In the genomic region with DNA sequence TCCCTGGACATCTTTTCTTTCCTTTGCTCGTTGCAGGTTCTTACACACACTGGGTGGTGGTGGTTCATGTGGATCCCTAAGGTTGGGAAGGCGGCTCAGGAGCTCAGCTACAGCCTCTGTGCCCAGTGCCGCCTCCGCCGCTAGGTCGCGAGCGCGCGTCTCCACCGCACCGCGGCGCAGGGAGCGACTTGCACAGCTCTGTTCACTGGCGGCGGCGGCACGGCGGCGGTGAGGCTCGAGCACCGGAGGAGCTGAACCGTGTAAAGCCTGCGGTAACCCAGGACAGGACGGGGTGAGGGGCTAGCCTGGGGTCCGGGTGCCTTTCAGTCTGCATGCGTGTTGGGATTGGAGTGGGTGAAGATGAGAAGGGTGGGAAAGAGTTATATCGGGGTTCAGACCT, we compare ENCODE assay signal across 8 mouse cellular contexts. TPM values are rescaled to one million over a fixed set of nuclear protein-coding genes. Genes with fewer than 3 reads are reported as not detected.
A peak's percentile ranks its signal among the peaks of the same experiment; 100 is the strongest.
DNase-seq lines count a peak whose midpoint lies in the region; ATAC-seq lines count a peak whose summit lies in the region.

A gene (plus strand): TSS at position 201 of the 400 bp plus-strand sequence.

- no peak within 1 kb of the TSS for H3K27ac ChIP-seq in heart, embryonic 11.5 days (ENCODE audit: low read depth, low read length)
- H3K27ac ChIP-seq in kidney, embryonic 14.5 days (ENCODE audit: low read depth, low read length) = no peak within 1 kb of the TSS
- H3K27ac ChIP-seq in limb, embryonic 12.5 days = no peak within 1 kb of the TSS
- H3K27ac ChIP-seq in midbrain, embryonic 16.5 days (ENCODE audit: low read length) = no peak within 1 kb of the TSS

- peaks cover 9% of the 10 kb centered on the region; the same call in 1 of the 2 replicates for H3K4me1 ChIP-seq in heart, embryonic 11.5 days (ENCODE audit: control insufficient read depth, insufficient read depth, low read length)
- peaks cover 2% of the 10 kb centered on the region; the same call in 1 of the 2 replicates for H3K4me1 ChIP-seq in kidney, embryonic 14.5 days (ENCODE audit: control insufficient read depth, insufficient read depth, low read length)
- H3K4me1 ChIP-seq in limb, embryonic 12.5 days (replicated peaks) = peaks cover 12% of the 10 kb centered on the region
- H3K4me1 ChIP-seq in midbrain, embryonic 16.5 days (ENCODE audit: control insufficient read depth, insufficient read depth, low read length) = peaks cover 7% of the 10 kb centered on the region; the same call in 1 of the 2 replicates

- H3K27me3 ChIP-seq in heart, embryonic 11.5 days (ENCODE audit: control insufficient read depth, insufficient read depth, low read length) = peaks cover 35% of the 10 kb centered on the region
- H3K27me3 ChIP-seq in kidney, embryonic 14.5 days (ENCODE audit: control insufficient read depth, insufficient read depth, low read length) = peaks cover 28% of the 10 kb centered on the region; the same call in 1 of the 2 replicates
- peaks cover 40% of the 10 kb centered on the region for H3K27me3 ChIP-seq in limb, embryonic 12.5 days
- H3K27me3 ChIP-seq in midbrain, embryonic 16.5 days (ENCODE audit: control insufficient read depth, insufficient read depth, low read depth, low read length) = peaks cover 15% of the 10 kb centered on the region; the same call in 1 of the 2 replicates

- under 1% methylated on average over 29 of the region's 29 CpGs for WGBS in heart, embryonic 11.5 days (ENCODE audit: insufficient replicate concordance)
- WGBS in kidney, embryonic 14.5 days = 1% methylated on average over 29 of the region's 29 CpGs
- WGBS in limb, embryonic 12.5 days = 1% methylated on average over 29 of the region's 29 CpGs
- WGBS in midbrain, embryonic 16.5 days = 1% methylated on average over 29 of the region's 29 CpGs

- peak; percentile 1 for DNase-seq in gastrocnemius, adult 18-20 months (ENCODE audit: low spot score)
- no peak for DNase-seq in gastrocnemius, postnatal 25 days
- DNase-seq in embryo, embryonic 11 days = peak; percentile 87
- peak; percentile 2 for DNase-seq in thymus, postnatal 25 days

- H3K4me3 ChIP-seq in heart, embryonic 11.5 days (ENCODE audit: low read depth, low read length) = peak within 1 kb of the TSS; percentile 43
- H3K4me3 ChIP-seq in kidney, embryonic 14.5 days (ENCODE audit: low read length) = peak within 1 kb of the TSS; percentile 39
- H3K4me3 ChIP-seq in limb, embryonic 12.5 days (replicated peaks) = peak within 1 kb of the TSS; percentile 37
- H3K4me3 ChIP-seq in midbrain, embryonic 16.5 days (ENCODE audit: low read depth, low read length) = peak within 1 kb of the TSS; percentile 47

- H3K4me2 ChIP-seq in heart, embryonic 11.5 days = peak within 1 kb of the TSS; percentile 77
- peak within 1 kb of the TSS; percentile 56 for H3K4me2 ChIP-seq in kidney, embryonic 14.5 days (replicated peaks; ENCODE audit: low read depth, low read length)
- H3K4me2 ChIP-seq in limb, embryonic 12.5 days = peak within 1 kb of the TSS; percentile 63
- H3K4me2 ChIP-seq in midbrain, embryonic 16.5 days (ENCODE audit: low read length) = peak within 1 kb of the TSS; percentile 93

- no peaks in the 10 kb centered on the region for H3K36me3 ChIP-seq in heart, embryonic 11.5 days (ENCODE audit: control insufficient read depth, insufficient read depth, low read length)
- no peaks in the 10 kb centered on the region for H3K36me3 ChIP-seq in kidney, embryonic 14.5 days (ENCODE audit: control insufficient read depth, insufficient read depth, low read length)
- H3K36me3 ChIP-seq in limb, embryonic 12.5 days = no peaks in the 10 kb centered on the region
- no peaks in the 10 kb centered on the region for H3K36me3 ChIP-seq in midbrain, embryonic 16.5 days (ENCODE audit: control insufficient read depth, insufficient read depth, low read length)

- H3K9ac ChIP-seq in heart, embryonic 11.5 days (ENCODE audit: low read depth, low read length) = 0 out of 2 replicates have a peak within 1 kb of the TSS, but pooled peaks have one; percentile 28
- 0 out of 2 replicates have a peak within 1 kb of the TSS, but pooled peaks have one; percentile 13 for H3K9ac ChIP-seq in kidney, embryonic 14.5 days (ENCODE audit: low read depth, low read length)
- peak within 1 kb of the TSS; percentile 31; the same call in 1 of the 2 replicates for H3K9ac ChIP-seq in limb, embryonic 12.5 days (replicated peaks)
- H3K9ac ChIP-seq in midbrain, embryonic 16.5 days (ENCODE audit: low read depth, low read length) = peak within 1 kb of the TSS; percentile 65

- no peaks in the 10 kb centered on the region for H3K9me3 ChIP-seq in heart, embryonic 11.5 days (replicated peaks; ENCODE audit: control insufficient read depth, low read length)
- H3K9me3 ChIP-seq in kidney, embryonic 14.5 days (ENCODE audit: control insufficient read depth, low read length) = no peaks in the 10 kb centered on the region
- no peaks in the 10 kb centered on the region for H3K9me3 ChIP-seq in limb, embryonic 12.5 days
- H3K9me3 ChIP-seq in midbrain, embryonic 16.5 days (replicated peaks; ENCODE audit: control insufficient read depth, low read length, poor library complexity, severe bottlenecking) = no peaks in the 10 kb centered on the region

- ATAC-seq in heart, embryonic 11.5 days (replicated peaks; ENCODE audit: insufficient number of reproducible peaks, low FRiP score, low TSS enrichment) = peak; percentile 77
- ATAC-seq in kidney, embryonic 14.5 days (ENCODE audit: low FRiP score, low TSS enrichment) = peak; percentile 91
- peak; percentile 80 for ATAC-seq in limb, embryonic 12.5 days (ENCODE audit: insufficient number of reproducible peaks, insufficient read depth, low FRiP score, low TSS enrichment, low read depth)
- ATAC-seq in midbrain, embryonic 16.5 days = peak; percentile 95

RNA-seq across cellular contexts. Expression of the gene that starts here (rescaled TPM):
- total RNA-seq in gastrocnemius, adult 18-20 months (2021) = under 1 TPM; 0.18 to 0.33 TPM
- total RNA-seq in gastrocnemius, postnatal 25 days (2021) = under 1 TPM; 0.49 to 0.72 TPM
- not detected in 2 replicates for polyA plus RNA-seq in heart, embryonic 11.5 days (2014; fragmentation: Nextera tagmentation; extraction: Ambion mirVana)
- not detected in 2 replicates for polyA plus RNA-seq in kidney, embryonic 14.5 days (2014; fragmentation: Nextera tagmentation; extraction: Ambion mirVana)
- 0.14 and 0.27 TPM in 2 replicates for polyA plus RNA-seq in limb, embryonic 12.5 days (2016; fragmentation: Nextera tagmentation; extraction: Ambion mirVana)
- polyA plus RNA-seq in midbrain, embryonic 16.5 days (2015; fragmentation: Nextera tagmentation; extraction: Ambion mirVana) = 3.4 and 3.9 TPM in 2 replicates

Comparison
In these comparisons a context has a peak if more than half of its experiments do, and no peak if none do; other contexts are left out.
1. Peak in DNase-seq in gastrocnemius, adult 18-20 months; RNA of the gene not detected or under 1 TPM.
2. Peak in ATAC-seq, H3K4me3 ChIP-seq, H3K9ac ChIP-seq and H3K4me2 ChIP-seq in heart, embryonic 11.5 days; RNA of the gene not detected or under 1 TPM.
3. Peak in ATAC-seq, H3K4me3 ChIP-seq, H3K9ac ChIP-seq and H3K4me2 ChIP-seq in kidney, embryonic 14.5 days; RNA of the gene not detected or under 1 TPM.
4. Peak in ATAC-seq, H3K4me3 ChIP-seq, H3K9ac ChIP-seq and H3K4me2 ChIP-seq in limb, embryonic 12.5 days; RNA of the gene not detected or under 1 TPM.
5. H3K9ac ChIP-seq: peak in every context shown above with its lines; median percentile 65 in midbrain, embryonic 16.5 days; 31 in limb, embryonic 12.5 days; 28 in heart, embryonic 11.5 days; 13 in kidney, embryonic 14.5 days.